Mouse (Mus musculus) ovary, postnatal 36 days (tissue): ENCODE results near the gene Bcam.

Experiments used
- DNase-seq: peaks from one replicate; pipeline ENCODE4 v3.0.0; 2022; ENCODE audit warnings: low spot score, mixed read lengths

The Bcam gene

DNA sequence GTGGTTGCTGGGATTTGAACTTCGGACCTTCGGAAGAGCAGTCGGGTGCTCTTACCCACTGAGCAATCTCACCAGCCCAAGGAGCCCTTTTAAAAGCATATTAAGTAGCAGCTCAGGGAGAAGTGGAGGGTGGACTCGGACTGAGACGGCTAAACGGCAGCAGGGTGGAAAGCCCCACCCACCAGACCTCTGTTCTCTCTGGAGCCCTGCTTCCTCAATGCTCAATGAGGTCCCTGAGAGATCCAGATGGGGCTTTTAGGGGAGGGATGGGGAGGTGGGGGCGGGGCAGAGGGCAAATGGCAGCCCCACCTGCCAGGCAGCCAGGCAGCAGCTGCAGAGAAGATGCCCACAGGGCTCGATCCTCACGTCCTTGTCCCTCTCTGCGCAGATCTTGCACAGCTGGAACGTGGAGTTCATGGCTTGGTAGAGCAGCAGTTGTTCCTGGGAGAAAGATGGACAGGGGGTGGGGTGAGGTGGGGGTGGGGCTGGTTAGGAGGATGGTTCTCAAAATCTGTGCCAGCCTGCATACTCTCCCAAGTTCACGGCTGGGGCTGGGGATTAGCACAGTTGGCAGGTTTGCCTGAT lies 15.2 kb upstream of the Bcam start:
- DNase-seq = no peak

DNA sequence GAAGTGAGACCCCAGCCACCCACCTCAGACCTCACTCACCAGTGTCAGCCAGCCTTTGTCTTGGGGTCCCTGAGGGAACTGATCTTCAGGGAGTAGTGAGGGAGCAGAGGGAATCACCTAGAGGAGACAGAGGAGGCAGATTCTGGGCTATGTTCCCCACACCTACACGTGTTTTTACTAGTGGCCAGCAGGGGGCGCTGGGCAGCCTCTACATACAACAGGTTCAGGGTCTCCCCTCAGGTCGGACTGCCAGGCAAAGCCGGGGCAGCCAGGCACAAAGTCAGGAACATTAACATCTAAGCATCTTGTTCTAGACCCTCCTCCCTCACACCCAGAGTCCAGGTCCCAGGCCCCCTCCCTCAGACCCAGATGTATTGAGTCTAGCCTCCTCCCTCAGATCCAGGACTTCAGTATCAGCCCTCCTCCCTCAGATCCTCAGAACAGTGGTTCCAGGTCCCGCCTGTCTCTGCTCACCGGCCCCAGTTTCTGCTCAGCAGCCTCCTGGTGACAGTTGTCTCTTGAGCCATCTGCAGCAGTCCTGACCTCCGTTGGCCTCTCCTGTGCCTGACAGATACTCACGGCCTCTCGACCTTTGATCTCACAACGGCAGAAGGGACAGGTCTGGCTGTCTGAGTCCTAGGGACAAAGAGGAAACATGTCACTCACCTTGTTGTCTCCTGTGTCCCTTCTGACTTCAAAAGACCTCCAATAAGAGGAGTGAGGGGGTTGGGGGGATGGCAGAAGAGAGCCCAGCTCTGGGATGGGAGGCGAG lies 14.1 kb upstream of the Bcam start:
- no peak for DNase-seq

DNA sequence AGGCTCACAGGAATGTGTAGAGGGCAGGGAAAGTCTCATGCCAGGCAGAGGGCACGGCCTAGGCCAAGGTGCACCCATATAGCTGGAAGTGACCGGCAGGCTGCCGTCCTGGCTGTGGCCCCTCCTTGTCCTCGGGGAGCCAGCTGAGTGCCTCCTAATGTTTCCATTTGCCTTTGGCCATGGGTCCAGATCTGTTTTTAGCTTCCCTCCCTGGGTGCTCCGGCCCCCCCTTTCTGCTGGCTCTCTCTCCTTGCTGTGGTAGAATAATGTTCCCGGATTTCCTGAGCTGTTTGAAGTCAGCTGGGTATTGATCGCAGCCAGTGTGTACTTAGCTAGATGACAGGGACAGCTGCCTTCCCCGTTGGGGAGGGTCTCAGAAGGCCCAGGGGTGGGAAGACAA lies 12.8 kb upstream of the Bcam start:
- DNase-seq = no peak

DNA sequence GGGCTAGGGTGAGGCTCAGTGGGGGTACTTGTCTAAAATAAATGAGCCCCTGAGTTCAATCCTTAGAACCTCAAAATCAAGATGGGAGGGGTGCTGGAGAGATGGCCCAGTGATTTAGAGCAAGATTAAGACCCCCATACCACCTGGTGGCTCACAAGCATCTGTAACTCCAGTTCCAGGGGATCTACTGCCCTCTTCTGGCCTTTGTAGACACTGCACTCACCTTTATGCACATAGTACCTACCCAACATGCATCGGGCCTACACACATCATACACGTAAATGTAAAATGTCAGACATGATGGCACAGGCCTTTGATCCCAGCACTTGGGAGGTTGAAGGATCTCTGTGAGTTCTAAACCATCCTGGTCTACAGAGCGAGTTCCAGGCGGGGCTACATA lies 11.8 kb upstream of the Bcam start:
- DNase-seq = no peak

DNA sequence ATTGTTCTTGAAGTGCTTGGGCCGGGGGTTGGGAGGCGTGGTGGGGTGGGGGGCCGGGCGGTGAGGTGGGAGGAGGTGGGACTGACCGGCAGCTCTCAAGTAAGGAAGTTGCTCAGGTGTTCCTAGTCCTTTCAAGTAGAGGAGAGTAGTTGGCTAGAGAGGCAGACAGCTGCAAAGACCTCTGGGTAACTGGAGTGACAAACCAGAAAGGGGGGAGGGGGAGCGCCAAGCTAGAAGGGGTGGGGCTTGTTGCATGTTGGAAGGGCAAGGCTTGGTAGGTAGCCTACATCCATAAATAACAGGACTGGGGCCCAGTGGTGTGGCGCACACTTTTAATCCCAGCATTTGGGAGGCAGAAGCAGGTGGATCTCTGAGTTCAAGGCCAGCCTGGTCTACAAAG lies 10.9 kb upstream of the Bcam start:
- no peak for DNase-seq

DNA sequence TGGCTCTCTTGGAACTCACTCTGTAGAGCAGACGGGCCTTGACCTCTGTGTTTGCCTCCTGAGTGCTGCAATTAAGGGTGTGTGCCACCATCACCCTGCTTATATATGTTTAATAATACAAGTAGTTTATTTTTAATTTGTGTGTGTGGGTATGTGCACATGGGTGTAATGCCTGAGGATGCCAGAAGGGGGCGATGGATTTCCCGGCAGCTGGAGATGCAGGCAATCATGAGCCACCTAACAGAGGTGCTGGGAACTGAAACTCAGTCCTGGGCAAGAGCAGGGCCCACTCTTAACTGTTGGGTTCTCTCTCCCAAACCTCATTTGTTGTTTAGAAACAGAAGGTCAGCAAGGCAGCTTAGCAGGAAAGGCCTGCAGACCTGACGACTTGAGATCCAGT lies 9.1 kb upstream of the Bcam start:
- no peak for DNase-seq

DNA sequence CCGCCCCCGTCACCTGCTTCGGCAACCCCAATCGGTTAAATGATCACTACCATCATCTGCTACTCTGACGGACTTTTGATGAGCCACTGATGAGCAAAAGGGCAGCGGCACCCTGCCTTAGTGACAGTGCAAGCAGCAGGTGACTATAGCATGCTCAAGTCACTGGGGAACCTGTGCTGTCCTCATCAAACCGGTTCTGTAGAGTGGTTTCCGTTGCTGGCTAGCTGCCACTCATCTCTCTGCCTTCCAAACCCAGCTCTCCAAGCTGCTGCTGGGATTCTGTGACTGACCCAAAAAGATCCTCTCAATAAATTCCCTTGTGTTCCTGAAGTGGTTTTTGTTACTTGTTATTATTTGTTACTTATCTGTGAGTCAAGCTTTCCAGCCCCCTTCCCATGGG lies 7.8 kb upstream of the Bcam start:
- DNase-seq = no peak

DNA sequence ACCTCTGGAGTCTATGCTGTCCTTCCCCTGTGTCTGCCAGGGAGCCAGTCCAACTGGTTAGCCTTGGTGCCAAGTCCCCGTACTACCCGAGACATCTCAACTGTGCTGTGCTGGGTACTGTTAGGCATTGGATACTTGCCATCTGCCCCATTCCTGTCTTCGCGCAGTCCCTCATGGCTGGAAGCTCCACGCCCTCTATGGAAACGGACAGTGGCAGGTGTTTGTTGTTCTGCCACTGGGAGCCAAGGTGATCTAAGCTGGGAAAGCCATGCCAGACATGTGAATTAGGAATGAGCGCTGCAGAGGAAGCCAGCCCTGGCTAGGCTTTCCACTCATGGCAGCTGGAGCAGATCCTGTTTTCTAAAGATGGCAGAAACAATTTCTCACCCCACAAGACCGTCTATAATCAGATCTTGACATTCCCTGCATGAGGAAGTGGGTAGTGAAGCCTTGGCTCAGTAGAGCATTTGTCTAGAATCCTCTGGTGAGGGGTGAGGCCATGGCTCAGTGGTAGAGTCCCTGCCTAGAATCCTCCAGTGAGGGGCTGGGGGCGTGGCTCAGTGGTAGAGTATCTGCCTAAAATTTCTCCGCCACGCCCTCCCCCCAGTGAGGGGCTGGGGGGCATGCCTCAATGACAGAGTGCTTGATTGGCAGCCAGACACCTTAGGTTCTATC lies 6.4 kb upstream of the Bcam start:
- DNase-seq = no peak

DNA sequence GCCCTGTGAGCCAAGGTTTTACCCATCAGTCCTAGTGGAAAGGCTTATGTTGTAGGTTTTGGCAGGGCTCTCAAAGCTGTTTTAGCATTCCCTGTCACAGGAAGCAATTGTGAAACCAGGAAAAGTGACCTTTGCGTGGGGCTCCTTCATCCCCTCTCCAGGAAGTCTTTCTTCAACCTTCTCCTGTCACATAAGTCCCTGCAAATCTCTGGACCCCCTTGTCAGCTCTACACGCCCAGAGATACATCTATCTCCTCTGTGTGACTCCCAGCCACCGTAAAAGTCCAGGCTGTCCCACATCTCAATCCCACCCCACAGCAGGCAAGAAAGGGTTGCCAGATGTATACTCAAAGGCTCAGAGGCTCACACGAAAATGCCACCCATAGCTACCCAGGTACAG lies 866 bp upstream of the Bcam start:
- no peak for DNase-seq

DNA sequence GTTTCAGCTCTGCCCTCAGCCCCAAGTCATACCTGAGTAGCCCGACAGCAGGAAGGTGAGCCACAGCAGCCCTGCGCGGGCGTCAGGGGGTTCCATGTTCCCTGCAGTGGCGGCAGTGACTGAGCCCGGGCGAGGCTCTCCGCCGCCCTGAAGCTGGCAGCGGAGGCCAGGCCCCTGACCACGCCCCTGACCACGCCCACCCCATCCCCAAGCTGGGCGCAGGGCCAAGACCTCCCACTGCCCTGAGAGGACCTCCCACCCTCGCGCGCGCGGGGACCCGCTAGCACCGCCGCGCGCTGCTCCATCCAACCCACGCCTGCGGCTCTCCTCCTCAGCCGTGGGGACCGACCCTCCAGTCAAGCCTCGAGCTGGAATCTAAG lies 451 bp downstream of the Bcam start:
- DNase-seq = peak; percentile 88

DNA sequence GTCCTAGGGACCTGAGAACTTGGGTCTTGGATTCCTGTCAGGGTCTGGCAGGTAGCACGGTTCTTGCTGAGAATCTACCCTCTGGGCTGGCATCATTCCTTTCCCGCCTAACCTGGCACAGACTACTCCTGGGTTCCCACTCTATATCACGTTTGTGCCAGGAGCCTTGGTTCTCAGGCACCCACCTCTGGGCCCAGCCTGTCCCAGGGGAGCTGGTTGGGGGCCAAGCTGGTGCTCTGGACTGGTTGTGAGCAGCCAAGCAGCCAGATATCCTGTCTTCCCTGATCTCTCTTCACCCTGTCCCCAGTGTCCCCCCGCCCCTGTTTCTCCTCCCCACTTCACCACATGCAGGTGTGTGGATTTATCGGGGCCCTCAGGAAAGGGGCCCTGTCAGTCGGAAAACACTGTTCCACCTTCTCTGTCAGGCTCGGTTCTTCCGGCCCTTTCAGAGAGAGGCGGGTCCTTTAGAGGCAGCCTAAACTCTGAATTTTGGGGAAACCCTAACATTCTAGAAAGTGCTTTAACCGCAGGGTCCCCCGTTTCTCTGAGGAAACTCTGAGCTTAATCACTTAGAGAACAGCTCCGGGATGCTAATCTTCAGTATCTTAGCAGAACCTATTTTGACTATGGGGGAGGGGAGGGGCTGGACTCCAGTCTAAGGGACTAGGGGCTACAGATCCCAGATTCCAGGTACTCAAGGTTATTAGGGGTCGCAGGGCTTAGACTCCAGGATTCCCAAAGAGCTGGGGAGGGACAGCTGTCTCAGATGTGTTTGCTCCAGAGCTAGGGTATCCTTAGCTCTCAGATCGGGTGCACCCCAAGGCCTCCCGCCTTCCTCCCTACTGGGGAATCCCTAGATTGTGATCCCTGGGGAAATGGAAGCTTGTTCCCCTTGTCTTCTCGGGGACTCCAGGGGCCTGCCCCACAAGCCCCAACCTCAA lies 1.1 kb downstream of the Bcam start:
- DNase-seq = no peak

DNA sequence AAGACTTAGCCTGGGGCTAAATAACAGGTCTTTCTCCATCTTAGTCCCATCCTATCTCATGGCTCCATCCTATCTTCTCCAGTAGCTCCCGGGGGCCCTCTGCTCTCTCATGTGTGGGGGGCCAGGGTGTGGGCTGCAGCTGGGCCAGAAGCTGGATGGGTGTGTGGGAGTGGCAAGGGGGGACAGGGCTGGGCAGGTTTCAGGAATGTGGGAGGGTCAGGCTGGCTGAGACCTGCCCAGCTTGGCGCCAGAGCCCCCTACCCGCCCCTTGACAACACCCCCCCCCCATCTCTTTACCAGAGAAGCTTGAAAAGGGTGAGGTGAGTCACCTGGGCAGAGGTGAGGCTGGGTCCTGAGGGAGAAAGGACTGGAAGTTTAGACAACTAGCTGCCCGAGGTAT lies 1.8 kb downstream of the Bcam start:
- DNase-seq = no peak

DNA sequence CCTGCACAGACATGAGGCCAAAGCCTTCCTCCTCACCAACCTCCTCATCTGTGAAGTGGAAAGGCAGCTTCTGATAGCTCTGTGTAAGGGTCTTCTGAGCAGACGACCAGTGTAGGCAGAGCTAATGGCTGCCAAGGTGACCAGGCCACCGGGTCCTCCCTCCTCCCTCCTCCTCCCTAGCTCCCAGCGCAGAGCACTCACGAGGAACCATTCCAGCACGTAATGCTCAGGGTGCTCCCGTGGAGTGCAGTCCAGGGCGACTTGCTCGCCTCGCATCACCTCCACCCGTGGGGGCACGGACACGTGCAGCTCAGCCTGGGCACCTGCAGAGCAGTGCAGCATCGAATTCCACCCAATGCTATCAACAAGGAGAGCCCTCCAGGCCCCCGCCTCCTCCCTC lies 2.6 kb downstream of the Bcam start:
- DNase-seq = no peak

DNA sequence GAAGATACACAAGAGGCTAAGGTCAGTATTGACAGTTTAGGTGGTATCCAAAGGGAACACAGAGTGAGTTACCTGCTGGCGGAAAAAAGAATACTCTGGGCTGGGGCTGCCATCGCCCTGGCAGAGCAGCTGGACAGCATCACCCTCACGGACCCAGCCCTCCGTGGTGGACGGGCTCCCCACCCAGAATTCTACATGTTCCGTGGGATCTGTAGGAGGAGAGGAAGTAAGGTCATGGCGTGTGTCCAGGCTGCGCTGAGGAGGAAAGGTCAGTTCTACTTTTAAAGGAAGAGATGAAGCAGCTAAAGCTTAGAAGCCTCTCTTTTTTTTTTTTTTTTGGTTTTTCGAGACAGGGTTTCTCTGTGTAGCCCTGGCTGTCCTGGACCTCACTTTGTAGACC lies 6.2 kb downstream of the Bcam start:
- DNase-seq = no peak

DNA sequence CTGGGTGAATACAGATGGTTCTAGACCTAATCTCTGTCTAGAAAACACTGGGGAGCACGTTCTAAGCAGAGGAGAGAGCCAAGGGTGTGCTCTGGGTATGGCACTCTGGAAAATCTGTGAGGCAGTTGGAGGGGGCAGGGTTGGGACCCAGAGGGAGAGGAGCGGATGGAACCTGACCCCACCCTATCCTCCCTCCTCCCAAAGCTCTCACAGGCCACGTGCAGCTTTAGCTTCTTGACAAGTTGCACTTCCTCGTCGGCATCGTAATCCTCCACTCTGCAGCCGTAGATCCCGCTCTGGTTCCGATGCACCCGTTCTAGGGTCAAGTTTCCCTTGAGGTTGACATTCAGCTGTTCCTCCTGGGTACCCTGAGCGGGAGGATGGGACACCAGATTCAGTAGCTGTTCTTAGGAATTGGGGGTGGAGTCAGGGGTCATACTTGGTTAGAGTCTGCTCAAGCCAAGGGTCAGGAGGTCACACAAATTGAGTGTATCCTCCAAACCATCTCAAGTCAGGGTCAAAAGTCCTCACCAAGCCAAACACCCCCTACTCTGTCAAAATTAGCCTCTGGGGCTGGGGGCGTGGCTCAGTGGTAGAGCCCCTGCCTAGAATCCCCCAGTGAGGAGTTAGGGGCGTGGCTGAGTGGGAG lies 6.9 kb downstream of the Bcam start:
- DNase-seq = no peak

DNA sequence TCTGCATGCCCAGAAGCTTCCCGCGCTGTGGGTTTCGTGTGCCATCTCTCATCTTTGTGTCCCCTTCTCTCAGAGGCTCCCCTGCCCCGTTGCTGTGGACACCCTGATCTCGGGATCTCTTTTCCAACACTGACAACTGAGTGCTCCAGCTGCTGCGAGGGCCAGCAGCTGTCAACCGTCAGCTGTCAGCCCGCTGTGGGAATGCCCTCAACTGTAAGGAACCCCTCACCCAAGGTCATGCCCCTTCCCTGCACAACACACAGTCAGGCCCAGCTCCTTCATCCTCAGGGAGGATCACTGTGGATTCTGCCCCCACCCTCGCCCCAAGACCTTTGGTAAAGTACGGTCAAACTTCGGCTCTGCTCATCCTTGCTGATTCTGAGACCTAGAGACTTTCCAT lies 8.5 kb downstream of the Bcam start:
- no peak for DNase-seq

DNA sequence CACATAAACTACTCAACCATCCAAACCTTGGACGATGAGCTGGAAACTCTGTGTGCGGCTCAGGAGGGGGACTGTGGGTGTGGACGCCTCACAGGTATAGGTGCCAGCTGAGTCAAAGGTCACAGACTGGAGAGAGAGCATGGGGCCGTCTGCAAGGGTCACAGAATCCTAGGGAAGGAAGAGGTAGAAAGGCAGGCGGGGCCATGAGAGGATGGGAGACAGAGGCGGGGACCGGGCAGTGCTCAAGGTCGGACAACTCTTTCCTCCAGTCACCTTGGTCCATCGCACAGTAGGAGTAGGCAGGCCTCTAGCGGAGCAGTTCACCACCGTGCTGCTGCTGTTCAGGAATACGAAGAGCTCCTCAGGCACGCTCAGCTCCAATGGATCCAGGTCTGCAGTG lies 10.8 kb downstream of the Bcam start:
- no peak for DNase-seq

DNA sequence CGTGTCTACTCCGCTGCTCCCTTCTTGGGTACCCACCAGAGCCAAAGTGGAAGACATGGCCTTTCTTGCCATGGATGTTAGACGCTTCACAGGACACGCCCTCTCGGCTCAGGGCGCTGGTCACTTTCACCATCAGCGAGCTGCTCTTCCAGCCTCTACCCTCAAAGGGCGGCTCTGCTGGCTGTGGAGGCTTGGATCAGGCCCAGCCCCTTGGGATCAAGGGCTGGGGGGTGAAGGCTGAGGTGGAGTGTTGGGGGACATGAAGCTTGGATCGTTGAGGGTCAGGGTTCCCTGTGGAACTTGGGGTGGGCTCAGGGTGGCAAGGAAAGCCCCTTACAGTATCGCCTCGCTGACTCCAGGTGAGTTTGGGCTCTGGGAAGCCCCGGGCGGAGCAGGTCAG lies 12.2 kb downstream of the Bcam start:
- no peak for DNase-seq

DNA sequence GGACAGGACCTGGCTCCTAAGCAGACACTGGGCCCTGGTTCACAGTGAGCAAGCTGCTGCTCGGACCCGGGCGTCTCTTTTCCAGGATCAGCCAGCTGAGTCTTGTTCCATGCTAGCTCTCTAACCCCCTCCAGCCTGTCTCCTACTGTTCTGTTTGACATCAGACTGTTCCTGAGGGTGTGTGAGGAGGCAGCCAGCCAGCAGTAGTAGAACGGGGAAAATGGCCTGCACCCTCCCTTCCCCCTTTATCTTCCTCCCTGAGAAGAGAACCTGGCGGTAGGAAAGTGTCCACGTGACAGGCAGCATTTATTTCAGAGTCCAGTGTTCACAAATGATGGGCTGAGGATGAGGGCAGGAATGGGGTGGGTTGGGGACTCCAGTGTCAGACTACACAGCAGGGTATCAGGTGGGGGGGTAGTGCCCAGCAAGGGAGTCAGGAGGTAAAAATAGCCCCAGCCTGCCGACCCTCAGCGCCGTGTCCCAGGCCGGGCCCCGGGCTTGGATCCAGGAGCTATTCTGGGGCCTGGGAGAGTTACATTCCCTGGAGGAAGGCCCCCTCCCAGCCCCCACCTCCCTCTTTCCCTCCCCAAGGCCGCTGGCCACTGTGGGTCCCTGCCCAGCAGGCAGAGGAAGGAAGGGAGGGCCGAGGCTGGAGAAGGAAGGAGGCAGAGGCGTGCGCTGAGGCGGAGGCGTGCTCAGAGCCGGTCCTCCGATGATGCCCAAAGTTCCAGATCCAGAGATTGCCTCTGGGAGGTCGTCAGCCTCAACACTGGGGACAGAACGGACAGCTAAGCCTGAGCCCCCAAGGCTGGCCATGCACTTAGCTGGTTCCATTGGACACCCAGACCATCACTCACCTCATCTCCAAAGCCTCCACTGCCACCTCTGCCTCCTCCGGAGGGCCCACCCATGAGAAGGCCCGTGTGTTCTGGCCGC lies 14.7 kb downstream of the Bcam start:
- peak; percentile 63 for DNase-seq

DNA sequence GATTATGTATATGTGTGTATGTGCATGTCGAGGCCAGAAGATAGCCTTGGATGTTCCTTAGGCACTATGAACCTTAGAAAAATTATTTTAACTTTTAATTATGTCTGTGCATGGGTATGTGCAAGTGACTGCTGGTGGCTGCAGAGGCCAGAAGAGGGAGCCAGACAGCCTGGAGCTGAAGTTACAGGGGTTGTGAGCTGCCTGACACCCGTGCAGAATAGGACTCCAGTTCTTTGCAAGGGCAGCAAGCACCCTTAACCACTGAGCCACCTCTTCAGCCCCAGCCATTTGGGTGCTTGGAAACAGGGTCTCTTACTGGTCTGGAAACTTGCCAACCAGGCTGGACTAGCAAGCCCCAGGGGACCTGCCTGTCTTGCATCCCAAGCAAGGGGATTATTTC lies 15.8 kb downstream of the Bcam start:
- DNase-seq = no peak

DNA sequence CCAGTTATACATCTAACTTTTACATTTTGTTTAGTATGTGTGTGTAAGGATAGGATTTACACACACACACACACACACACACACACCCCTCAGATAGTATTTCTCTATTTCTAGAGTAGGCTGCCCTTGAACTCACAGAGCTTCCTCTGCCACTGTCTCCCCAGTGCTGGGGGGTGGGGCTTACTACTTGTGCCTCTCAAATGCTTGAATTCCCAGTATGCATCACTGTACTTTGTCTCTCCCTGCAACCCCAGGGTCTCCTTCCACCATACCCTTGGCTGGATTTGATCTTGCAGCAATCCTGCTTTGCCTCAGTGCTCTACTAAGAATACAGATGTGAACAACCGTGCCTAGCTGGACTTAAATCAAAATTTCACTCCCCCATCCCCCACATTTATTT lies 16.8 kb downstream of the Bcam start:
- no peak for DNase-seq
